Mouse (Mus musculus): ENCODE results near the gene Tm4sf4. TPM values are rescaled to one million over a fixed set of nuclear protein-coding genes. Genes with fewer than 3 reads are reported as not detected.

Gene Tm4sf4
- total and polyA plus RNA-seq, 2 experiments from 2014 or later, result 0.30 TPM; not detected in 1

DNA sequence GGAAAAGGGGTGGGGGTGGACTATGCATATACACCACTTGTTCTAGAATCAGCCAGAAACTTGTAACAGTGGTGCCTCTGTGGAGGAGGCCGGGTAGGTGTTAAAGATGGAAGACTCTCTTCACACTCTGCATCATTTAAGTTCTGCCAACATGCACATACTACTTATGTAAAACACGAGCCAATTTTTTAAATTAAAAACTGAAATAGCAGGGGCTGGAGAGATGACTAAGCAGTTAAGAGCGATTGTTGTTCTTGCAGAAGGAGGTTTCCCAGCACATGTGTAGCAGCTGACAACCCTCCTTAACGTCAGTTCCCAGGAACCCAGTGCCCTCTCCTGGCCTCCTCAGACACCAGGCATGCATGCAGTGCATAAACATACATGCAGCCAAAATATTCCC lies 55.5 kb downstream of the Tm4sf4 start:
- no peaks in the 10 kb centered on the region for H3K36me3 ChIP-seq (ENCODE audit: insufficient read depth, low read length)
- H3K4me1 ChIP-seq (ENCODE audit: insufficient read depth, low read length), result no peaks in the 10 kb centered on the region
- TF ChIP-seq CTCF (IDR thresholded peaks at IDR 0.05), result no peak
- no peak overlapping the region for H3K27ac ChIP-seq (ENCODE audit: low read depth, low read length)
- ATAC-seq (ENCODE audit: low FRiP score), result no peak
- no peaks in the 10 kb centered on the region for H3K27me3 ChIP-seq (ENCODE audit: insufficient read depth, low read length)
- H3K4me2 ChIP-seq (ENCODE audit: low read depth, low read length, poor library complexity, severe bottlenecking), result no peak overlapping the region
- no peaks in the 10 kb centered on the region for H3K9me3 ChIP-seq (ENCODE audit: low read length)
- H3K4me3 ChIP-seq (ENCODE audit: low read depth, low read length), result no peak overlapping the region
- no peak overlapping the region for H3K9ac ChIP-seq (replicated peaks; ENCODE audit: low read length, poor library complexity, severe bottlenecking)
- 89% methylated on average over 4 of the region's 4 CpGs for WGBS
- no peak for DNase-seq (ENCODE audit: low spot score)

DNA sequence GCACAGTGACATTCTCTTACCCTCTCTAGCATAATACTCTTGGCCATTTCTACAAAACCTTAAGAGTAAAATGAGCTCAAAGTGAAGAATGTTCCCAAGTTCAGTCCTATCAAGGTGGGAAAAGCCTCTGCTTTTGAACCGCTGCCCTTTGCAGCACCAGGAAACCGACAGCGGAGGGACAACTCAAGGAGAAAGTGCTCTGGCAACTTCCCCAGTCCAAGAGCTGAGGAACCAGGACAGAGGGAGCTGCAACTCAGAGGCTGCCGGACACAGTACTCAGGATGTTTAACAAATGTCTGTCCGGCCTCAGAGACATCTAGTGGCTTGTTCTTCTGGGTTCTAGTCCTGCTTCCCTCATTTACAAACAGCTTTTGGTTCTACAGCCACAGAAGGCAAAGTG lies 56.9 kb downstream of the Tm4sf4 start:
- no peak overlapping the region for H3K4me3 ChIP-seq (ENCODE audit: low read depth, low read length)
- no peaks in the 10 kb centered on the region for H3K4me1 ChIP-seq (ENCODE audit: insufficient read depth, low read length)
- no peak overlapping the region for H3K27ac ChIP-seq (ENCODE audit: low read depth, low read length)
- ATAC-seq (ENCODE audit: low FRiP score) (no peak), DNase-seq (ENCODE audit: low spot score) (no peak)
- no peak overlapping the region for H3K4me2 ChIP-seq (ENCODE audit: low read depth, low read length, poor library complexity, severe bottlenecking)
- no peak overlapping the region for H3K9ac ChIP-seq (replicated peaks; ENCODE audit: low read length, poor library complexity, severe bottlenecking)
- H3K36me3 ChIP-seq (ENCODE audit: insufficient read depth, low read length), result no peaks in the 10 kb centered on the region
- no peaks in the 10 kb centered on the region for H3K9me3 ChIP-seq (ENCODE audit: low read length)
- 93% methylated on average over 5 of the region's 5 CpGs for WGBS
- H3K27me3 ChIP-seq (ENCODE audit: insufficient read depth, low read length), result no peaks in the 10 kb centered on the region
- TF ChIP-seq CTCF (IDR thresholded peaks at IDR 0.05), result no peak

DNA sequence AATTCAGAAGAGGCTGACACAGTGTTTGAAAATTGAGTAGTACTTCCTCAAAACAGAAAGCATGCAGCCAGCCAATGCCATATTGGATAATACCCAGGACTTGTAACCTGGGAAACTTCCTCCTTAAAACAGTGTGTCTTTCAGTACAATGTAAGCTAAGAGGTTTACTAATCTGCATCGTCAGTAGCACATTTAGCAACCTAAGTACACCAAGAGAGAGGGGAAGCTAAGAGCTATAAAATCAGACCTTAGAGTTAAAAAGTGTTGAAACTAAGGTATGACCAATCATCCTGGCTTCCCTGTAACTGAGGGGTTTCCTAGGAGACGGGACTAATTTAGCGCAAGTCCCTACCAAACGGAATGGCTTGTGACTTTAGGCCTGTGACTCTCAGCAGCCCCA lies 61.0 kb downstream of the Tm4sf4 start:
- H3K9me3 ChIP-seq (ENCODE audit: low read length), result no peaks in the 10 kb centered on the region
- H3K27ac ChIP-seq (ENCODE audit: low read depth, low read length), result no peak overlapping the region
- H3K9ac ChIP-seq (replicated peaks; ENCODE audit: low read length, poor library complexity, severe bottlenecking), result no peak overlapping the region
- WGBS, result 88% methylated on average over 4 of the region's 4 CpGs
- ATAC-seq (ENCODE audit: low FRiP score), result no peak
- H3K4me2 ChIP-seq (ENCODE audit: low read depth, low read length, poor library complexity, severe bottlenecking), result no peak overlapping the region
- TF ChIP-seq CTCF (IDR thresholded peaks at IDR 0.05), result no peak
- DNase-seq (ENCODE audit: low spot score), result no peak
- no peak overlapping the region for H3K4me3 ChIP-seq (ENCODE audit: low read depth, low read length)
- H3K4me1 ChIP-seq (ENCODE audit: insufficient read depth, low read length), result no peaks in the 10 kb centered on the region
- no peaks in the 10 kb centered on the region for H3K36me3 ChIP-seq (ENCODE audit: insufficient read depth, low read length)
- H3K27me3 ChIP-seq (ENCODE audit: insufficient read depth, low read length), result no peaks in the 10 kb centered on the region

DNA sequence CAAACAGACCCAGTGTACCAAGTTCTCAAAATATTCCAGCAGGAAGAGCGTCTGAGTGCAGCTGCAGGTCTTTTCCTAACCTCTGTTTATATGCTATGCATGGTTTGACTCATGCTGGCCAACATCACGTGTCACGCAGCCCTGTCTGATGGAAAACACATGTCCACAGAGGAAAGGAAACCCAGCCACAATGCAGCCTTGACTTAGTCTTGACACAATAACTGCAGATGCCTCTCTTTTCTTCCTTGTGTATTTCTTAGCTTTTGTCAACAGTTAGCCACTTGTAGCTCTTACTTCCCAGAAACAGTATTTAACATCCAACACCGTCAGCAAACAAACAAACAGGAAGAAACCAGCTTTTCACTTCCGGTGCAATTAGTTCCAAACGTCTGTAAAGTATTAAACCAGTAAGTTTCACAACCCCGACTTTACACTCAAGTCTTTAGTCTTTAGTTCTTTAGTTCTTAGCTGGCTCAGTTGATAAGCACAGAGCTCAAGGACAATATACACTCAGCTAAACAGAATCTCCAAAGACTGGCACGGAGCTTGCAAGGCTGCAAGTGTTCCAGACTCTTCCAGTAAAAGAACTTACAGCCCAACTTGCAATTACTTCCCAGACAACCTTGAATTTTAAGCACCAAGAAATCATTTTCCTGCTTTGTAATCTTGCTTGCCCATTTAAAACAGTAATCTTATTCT lies 62.5 kb downstream of the Tm4sf4 start:
- Histone ChIP-seq H3K9ac (replicated peaks; ENCODE audit: low read length, poor library complexity, severe bottlenecking) (no peak overlapping the region), H3K4me1 (ENCODE audit: insufficient read depth, low read length) (no peaks in the 10 kb centered on the region), H3K36me3 (ENCODE audit: insufficient read depth, low read length) (no peaks in the 10 kb centered on the region), H3K4me3 (ENCODE audit: low read depth, low read length) (no peak overlapping the region), H3K27ac (ENCODE audit: low read depth, low read length) (no peak overlapping the region), H3K9me3 (ENCODE audit: low read length) (no peaks in the 10 kb centered on the region), H3K4me2 (ENCODE audit: low read depth, low read length, poor library complexity, severe bottlenecking) (no peak overlapping the region), H3K27me3 (ENCODE audit: insufficient read depth, low read length) (no peaks in the 10 kb centered on the region)
- no peak for DNase-seq (ENCODE audit: low spot score)
- no peak for ATAC-seq (ENCODE audit: low FRiP score)
- TF ChIP-seq CTCF (IDR thresholded peaks at IDR 0.05), result no peak
- WGBS, result 76% methylated on average over 8 of the region's 8 CpGs

Other genes starting within 250 kb of the Tm4sf4 start
- gene Tm4sf1, start 123.3 kb upstream of the Tm4sf4 start, total RNA-seq (2014; rRNA removed), result 17.7 and 23.0 TPM in 2 replicates
- 27.8 and 32.4 TPM in 2 replicates for gene Tm4sf1, start 123.3 kb upstream of the Tm4sf4 start, polyA plus RNA-seq (2015; fragmentation: Nextera tagmentation; extraction: Ambion mirVana)
- 27.2 and 28.0 TPM in 2 replicates for gene Wwtr1, start 150.6 kb downstream of the Tm4sf4 start, total RNA-seq (2014; rRNA removed)
- 7.5 and 8.6 TPM in 2 replicates for gene Wwtr1, start 150.6 kb downstream of the Tm4sf4 start, polyA plus RNA-seq (2015; fragmentation: Nextera tagmentation; extraction: Ambion mirVana)
- 21.5 and 34.9 TPM in 2 replicates for gene Commd2, start 226.4 kb downstream of the Tm4sf4 start, total RNA-seq (2014; rRNA removed)
- gene Commd2, start 226.4 kb downstream of the Tm4sf4 start, polyA plus RNA-seq (2015; fragmentation: Nextera tagmentation; extraction: Ambion mirVana), result 72.6 and 76.4 TPM in 2 replicates